Mouse (Mus musculus) spleen, adult 12 weeks (tissue): Measurements from ENCODE around the gene Lsg1.
A peak's percentile ranks its signal among the peaks of the same experiment; 100 is the strongest.

Experiments used
- DNase-seq: peaks from one replicate; pipeline ENCODE4 v3.0.0; 2022; ENCODE audit warnings: low spot score

Gene Lsg1

GRCm38 (mm10) chr16:30587494-30588327 lies at the start of gene Lsg1:
Lsg1 (minus strand) TSS chr16:30587592.
- DNase-seq = peak; percentile 76

DNA sequence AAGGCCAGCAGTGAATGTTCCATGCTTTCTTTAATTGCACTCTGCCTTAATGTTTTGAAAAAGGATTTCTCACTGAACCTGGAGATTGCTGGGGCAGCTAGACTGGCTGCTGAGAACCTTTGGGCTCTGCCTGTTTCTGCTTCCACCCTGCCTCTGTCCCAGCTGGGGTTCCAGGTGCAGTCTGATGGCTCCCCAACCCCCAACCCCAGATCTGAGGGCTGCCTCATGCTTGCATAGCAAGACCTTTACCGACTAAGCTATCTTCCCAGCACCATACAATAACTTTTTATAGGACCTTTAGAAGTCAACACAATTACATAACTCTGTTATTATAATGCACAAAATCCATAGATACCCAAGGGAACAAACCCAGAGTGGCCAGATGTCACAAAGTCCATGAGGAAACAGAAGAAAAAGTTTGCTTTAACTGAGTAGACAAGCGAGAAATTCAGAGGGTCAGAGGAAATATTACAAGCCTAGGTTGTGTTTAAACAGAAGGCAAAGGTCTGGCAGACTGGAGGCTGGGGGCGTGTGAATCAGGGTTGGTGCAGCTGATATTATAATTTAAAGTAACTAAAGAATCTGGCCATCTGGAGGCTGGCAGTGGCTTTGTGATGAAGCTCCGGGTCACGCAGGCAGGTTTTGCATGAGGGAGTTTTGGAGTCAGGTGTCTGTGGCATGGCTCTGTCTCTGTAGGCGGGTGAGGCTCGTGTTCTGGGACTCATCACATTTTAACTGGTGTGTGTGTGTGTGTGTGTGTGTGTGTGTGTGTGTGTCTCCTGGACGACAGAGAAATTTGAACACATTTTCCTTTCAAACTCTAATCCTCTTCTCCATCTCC lies 46.7 kb upstream of the Lsg1 start:
- DNase-seq = no peak

GRCm38 (mm10) chr16:30629509-30629908 lies 42.1 kb upstream of the Lsg1 start:
- no peak for DNase-seq

DNA sequence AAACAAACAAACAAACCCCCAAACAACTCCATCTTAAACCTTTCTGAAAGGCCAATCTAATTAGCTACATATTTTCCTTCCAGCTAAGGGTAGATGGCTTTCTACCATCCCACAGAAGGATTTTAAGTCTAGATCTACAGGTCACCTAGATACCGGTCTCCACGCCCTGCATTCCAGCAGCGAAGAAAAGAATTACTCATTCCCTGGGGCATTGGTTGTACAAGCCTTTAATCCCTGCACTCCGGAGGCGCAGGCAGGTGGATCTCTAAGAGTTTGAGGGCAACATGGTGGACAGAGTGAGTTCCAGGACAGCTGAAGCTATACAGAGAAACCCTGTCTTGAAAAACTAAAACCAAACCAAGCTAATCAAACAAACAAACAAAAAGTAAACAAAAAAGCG lies 41.0 kb upstream of the Lsg1 start:
- no peak for DNase-seq

DNA sequence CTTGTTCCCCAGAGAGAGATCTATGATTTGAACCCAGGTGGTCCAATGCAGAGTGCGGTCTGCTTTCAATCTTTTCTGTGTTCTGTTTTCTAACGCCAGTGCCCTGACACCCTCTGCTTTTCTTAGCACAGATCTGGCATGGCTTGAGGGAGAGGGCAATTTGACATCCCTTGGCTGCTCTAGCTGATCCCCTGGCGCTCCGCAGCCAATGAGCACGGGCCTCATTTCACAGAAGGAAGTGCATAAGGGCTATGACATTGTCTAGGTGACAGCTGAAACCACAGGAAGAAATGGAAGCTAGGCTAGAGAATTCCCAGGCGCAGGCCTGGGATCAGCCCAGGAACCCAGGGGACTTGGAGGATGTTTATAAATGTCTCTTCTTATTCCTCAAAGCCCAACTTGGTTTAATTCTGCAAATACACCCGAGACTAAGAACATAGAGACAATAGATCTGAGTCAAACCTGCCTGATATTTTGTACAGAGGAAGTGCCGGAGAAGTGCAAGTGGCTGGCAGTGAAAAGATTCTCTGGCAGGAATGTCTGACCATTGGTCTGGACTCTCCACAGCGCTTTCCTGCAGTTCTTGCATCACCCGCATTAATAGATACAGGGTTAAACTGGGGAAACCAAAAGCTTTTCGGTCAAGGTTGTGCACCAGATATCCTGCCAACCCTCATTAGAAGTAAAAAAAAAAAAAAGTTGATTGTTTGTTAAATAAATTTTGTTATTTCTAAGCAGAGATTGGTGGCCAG lies 40.4 kb upstream of the Lsg1 start:
- no peak for DNase-seq

GRCm38 (mm10) chr16:30624640-30625039 lies 37.2 kb upstream of the Lsg1 start:
- no peak for DNase-seq

- no peak for DNase-seq
Measured at GRCm38 (mm10) chr16:30623645-30624044, 36.3 kb upstream of the Lsg1 start.

DNA sequence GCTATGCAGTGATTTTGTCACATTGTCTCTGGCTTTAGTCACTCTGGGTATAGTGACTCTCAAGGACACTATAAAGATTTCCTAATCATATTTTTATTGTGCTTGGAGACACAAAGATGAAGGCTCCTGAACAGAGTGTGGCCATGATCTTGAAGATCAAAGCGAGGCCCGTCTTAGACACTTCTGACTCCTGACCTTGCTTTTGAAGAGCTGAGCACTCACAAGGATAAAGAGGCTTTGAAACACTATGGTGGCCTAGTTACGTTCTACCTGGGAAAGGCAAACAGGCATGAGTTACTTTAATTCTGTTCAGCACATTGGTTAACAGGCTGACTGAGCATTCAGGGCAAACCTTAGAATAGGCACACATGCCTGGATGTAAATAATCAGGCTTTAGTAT lies 28.9 kb upstream of the Lsg1 start:
- DNase-seq = no peak

DNA sequence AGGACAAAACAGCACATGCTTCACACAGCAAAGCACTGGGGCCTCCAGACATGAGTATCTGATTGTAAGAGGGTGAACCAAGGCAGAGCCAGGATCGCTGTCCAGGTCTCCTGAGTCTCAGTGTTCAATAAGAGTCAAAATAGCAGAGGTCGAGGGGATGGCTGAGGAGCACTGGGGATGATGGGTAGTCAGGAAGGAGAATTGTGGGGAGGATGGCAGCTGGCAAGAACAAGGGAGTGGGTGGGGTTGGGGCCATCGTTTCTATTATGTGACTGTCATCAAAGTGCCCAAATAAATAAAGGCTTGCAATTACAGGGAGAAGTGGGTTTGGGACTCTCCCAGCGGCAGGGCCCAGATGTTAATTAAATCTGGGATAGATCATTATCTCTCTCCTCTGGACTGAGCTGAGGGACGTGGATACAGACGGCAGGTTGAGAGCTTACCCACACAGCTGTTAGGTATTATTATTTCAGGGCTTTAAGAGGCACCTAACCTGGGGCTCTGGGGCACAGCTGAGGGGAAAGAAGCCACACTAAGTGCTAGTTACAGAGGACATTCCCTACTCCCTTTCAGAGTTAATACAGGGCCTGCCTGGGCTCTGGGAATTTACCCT lies 27.4 kb upstream of the Lsg1 start:
- DNase-seq = no peak

DNA sequence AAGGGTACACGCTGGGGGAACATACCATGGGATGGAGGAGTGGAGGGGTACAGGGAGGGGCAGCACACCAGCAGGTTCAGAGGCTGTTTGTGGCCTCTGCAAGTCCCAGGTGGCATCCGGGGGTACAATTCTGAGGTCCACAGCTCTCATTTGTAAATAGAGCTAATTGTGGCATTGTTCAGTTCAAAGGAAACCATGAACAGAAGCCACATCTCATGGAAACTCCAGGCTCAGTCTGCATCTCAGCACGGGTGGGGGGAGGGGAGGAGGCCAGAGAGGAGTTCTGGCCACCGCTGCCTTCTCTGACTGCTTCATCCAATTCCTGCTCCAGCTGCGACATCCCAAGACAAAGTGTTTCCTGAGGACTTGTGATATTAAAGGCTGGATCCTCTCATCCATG lies 26.7 kb upstream of the Lsg1 start:
- no peak for DNase-seq

DNA sequence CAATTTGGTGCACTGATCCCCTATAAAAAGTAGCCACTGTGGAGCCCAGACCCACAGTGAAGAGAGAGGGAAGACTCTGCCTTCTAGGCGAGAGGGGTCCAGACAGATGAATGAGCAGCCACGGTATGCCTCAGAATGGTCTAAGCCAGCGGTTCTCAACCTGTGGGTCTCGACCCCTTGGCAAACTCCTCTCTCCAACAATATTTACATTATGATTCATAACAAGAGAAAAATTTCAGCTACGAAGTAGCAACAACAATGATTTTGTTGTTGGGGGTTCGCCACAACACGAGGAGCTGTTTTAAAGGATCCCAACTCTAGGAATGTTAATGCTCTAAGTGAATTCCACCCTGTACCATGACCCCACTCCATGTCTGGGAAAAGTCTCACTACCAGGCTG lies 25.7 kb upstream of the Lsg1 start:
- DNase-seq = no peak

GRCm38 (mm10) chr16:30611331-30611730 lies 23.9 kb upstream of the Lsg1 start:
- DNase-seq = no peak

DNA sequence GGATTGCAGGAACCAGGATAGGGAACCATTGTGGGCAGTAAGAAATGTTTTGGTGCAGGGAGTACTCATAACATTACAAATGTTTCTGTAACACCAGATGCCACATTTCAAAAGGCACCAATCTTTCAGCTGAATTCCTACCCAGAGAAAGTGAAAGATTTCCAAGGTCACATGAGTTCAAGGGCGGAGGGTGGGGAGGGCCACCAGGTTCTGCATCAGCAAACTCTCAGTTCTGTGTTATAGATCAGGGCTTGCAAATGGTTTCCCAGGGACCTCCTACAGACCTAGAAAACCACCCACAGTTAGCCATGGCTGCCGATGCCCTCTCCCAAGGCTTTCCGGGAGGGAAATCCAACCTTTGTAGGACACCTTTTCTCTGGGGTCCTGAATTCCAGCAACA lies 20.5 kb upstream of the Lsg1 start:
- no peak for DNase-seq

DNA sequence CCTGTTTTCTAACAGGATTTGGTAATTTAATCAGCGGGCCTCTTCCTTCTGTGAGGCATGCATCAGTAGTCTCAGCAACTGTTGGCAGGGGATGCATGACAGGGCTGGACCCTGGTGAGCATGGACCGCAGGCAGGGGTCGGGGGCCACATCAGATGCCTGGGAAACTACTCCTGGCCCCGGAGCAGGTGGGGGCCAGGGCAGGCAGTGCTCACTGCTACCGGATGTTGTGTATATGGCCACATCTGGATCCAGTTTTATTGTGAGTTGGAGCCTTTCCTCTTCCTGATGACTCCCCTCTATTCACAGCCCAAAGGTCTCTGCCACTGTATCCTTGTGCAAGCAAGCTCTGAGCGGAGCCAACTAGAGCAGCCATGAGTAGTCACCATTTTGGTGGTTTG lies 18.1 kb upstream of the Lsg1 start:
- no peak for DNase-seq

- DNase-seq = no peak
Measured at GRCm38 (mm10) chr16:30604807-30605137, 17.4 kb upstream of the Lsg1 start.

GRCm38 (mm10) chr16:30604061-30604806 lies 16.8 kb upstream of the Lsg1 start:
- no peak for DNase-seq

GRCm38 (mm10) chr16:30603531-30603842 lies 16.1 kb upstream of the Lsg1 start:
- no peak for DNase-seq

DNA sequence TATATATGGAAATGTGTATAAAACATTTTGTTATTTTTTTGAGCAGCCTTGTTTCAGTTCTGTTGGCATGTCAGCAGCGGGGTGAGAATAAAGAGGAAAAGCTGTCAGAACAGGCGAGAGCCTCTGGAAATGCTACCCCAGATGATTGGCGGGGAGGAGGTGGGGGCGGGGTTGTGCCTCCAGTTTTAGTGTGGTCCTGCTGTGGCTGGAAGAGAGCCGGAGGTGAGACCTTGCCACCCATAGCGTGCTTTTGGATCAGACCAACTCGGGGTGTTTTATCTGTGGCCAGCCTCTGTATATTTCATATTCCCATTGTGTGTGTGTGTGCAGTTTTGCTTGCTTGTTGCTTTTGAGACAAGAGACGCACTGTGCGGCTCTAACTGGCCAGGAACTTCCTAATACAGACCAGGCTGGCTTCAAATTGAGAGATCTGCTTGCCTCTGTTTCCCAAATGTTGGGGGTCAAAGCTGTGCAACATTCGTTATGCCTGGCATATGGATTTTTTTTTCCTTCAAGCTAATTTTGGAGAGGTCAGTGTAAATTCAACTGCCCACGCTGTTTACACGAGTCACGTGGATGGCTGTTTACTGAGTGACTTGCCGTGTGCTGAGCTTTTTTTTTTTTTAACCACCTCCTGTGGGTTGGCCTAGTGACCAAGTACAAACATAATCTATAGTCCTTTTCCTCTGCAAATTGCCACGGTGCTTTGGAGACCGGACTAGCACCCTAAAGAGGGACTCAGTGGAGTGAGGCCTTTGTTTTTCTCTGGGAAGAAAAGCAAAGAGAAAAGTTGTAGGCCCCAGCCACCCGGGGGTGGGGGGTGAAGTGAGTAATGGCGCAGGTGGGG lies 15.5 kb upstream of the Lsg1 start:
- no peak for DNase-seq

- DNase-seq = no peak
Measured at GRCm38 (mm10) chr16:30601946-30602345, 14.6 kb upstream of the Lsg1 start.

DNA sequence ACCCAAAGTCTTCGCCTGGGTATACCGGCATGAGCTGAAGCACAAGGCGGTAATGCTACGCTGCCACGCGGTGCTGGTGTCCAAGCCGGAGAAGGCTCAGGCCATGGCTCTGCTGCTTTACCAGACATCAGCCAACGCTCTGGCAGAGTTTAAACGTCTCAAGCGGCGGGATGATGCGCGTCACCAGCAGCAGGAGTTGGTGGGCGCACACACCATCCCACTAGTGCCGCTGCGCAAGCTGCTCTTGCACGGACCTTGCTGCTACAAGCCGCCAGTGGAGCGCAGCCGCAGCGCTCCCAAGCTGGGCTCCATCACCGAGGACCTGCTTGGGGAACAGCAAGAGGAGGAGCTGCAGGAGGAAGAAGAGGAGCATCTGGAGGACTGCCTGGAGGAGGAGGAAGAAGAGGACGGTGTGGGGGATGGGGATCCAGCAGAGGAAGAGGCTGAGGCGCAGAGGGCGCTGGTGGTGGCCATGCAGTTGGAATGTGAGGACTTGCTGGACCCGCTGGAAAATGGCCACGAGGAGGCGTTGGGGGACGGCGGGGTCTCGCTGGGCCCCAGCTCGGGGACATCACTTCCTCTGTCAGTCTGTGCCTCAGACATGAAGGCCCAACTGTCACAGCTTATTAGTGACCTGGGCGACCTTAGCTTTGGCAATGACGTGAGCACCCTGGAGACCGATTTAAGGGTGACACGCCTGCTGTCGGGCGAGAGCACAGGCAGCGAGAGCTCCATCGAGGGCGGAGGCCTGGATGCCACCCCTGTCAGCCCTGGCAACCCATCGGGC lies 13.8 kb upstream of the Lsg1 start:
- DNase-seq = no peak
